Mouse (Mus musculus): ENCODE measurements around the gene Chd1l.

Chd1l gene

GRCm38 (mm10) chr3:97617091-97617825 is 7.3 kb upstream of the Chd1l start:
- no peak for DNase-seq (ENCODE audit: low spot score in 2 of 2)

- DNase-seq (ENCODE audit: low spot score in 2 of 2), result no peak
These were observed 5.9 kb upstream of the Chd1l start for GRCm38 (mm10) chr3:97615933-97616332.

GRCm38 (mm10) chr3:97615154-97615553 is 5.2 kb upstream of the Chd1l start:
- no peak for DNase-seq (ENCODE audit: low spot score in 2 of 2)

GRCm38 (mm10) chr3:97611021-97611420 is 1.0 kb upstream of the Chd1l start:
- DNase-seq (ENCODE audit: low spot score in 2 of 2), result no peak

- peak; percentile 43 to 80 for DNase-seq (ENCODE audit: low spot score in 2 of 2)
These were observed 680 bp downstream of the Chd1l start for GRCm38 (mm10) chr3:97609201-97609844.

- no peak for DNase-seq (ENCODE audit: low spot score in 2 of 2)
These were observed 9.8 kb downstream of the Chd1l start for GRCm38 (mm10) chr3:97600050-97600832.

- no peak for DNase-seq (ENCODE audit: low spot score in 2 of 2)
These were observed 13.2 kb downstream of the Chd1l start for GRCm38 (mm10) chr3:97596796-97597195.

- no peak for DNase-seq (ENCODE audit: low spot score in 2 of 2)
These were observed 14.9 kb downstream of the Chd1l start for GRCm38 (mm10) chr3:97595066-97595465.

- no peak for DNase-seq (ENCODE audit: low spot score in 2 of 2)
These were observed 15.9 kb downstream of the Chd1l start for GRCm38 (mm10) chr3:97594140-97594539.

- no peak for DNase-seq (ENCODE audit: low spot score in 2 of 2)
These were observed 16.9 kb downstream of the Chd1l start for GRCm38 (mm10) chr3:97593089-97593488.

- no peak for DNase-seq (ENCODE audit: low spot score in 2 of 2)
These were observed 19.3 kb downstream of the Chd1l start for GRCm38 (mm10) chr3:97590699-97591098.

- DNase-seq (ENCODE audit: low spot score in 2 of 2), result no peak
These were observed 22.3 kb downstream of the Chd1l start for GRCm38 (mm10) chr3:97587656-97588055.

GRCm38 (mm10) chr3:97585383-97586160 is 24.4 kb downstream of the Chd1l start:
- peak; percentile 39 to 78 for DNase-seq (ENCODE audit: low spot score in 2 of 2)

GRCm38 (mm10) chr3:97573807-97574206 is 36.2 kb downstream of the Chd1l start:
- DNase-seq (ENCODE audit: low spot score in 2 of 2), result no peak

GRCm38 (mm10) chr3:97564588-97564987 is 45.4 kb downstream of the Chd1l start:
- DNase-seq (ENCODE audit: low spot score in 2 of 2), result no peak

- DNase-seq (ENCODE audit: low spot score in 2 of 2), result no peak
These were observed 51.4 kb downstream of the Chd1l start for GRCm38 (mm10) chr3:97558554-97558953.

GRCm38 (mm10) chr3:97546205-97546604 is 63.8 kb downstream of the Chd1l start:
- no peak for DNase-seq (ENCODE audit: low spot score in 2 of 2)

GRCm38 (mm10) chr3:97540171-97540570 is 69.8 kb downstream of the Chd1l start:
- DNase-seq (ENCODE audit: low spot score in 2 of 2), result no peak

- no peak for DNase-seq (ENCODE audit: low spot score in 2 of 2)
These were observed 71.4 kb downstream of the Chd1l start for GRCm38 (mm10) chr3:97538634-97539033.

- DNase-seq (ENCODE audit: low spot score in 2 of 2), result no peak
These were observed 73.0 kb downstream of the Chd1l start for GRCm38 (mm10) chr3:97537006-97537405.

- no peak for DNase-seq (ENCODE audit: low spot score in 2 of 2)
These were observed 74.3 kb downstream of the Chd1l start for GRCm38 (mm10) chr3:97535660-97536059.

GRCm38 (mm10) chr3:97525458-97525857 is 84.5 kb downstream of the Chd1l start:
- no peak for DNase-seq (ENCODE audit: low spot score in 2 of 2)
